Mouse (Mus musculus): Measurements from ENCODE around the gene Snai3. TPM values are rescaled to one million over a fixed set of nuclear protein-coding genes. Genes with fewer than 3 reads are reported as not detected.

Gene Snai3
- total RNA-seq, 1 experiment from 2014 or later, result not detected

GRCm38 (mm10) chr8:122459218-122459900 is 1.2 kb downstream of the Snai3 start:
- no peak for DNase-seq

DNA sequence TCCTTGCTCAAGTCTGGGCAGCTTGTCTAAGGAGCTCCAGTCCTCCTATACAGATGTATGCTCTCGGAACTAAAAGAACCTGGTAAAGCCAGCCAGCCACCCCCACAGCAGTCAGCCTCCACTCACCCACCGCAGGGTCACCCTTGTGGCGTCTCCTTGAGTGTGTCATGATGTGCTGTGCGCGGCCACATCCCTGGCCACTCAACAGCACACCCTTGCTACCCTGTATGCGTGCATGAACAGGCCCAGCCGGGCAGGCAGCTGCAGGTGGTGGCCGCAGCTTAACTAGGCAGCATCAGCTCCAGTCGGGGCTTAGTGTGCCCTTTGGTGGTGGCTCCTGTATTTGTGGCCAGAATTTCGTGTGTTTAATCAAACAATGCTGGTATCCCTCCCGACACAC is 3.4 kb downstream of the Snai3 start:
- DNase-seq, result no peak

GRCm38 (mm10) chr8:122454409-122454808 is 6.1 kb downstream of the Snai3 start:
- no peak for DNase-seq

DNA sequence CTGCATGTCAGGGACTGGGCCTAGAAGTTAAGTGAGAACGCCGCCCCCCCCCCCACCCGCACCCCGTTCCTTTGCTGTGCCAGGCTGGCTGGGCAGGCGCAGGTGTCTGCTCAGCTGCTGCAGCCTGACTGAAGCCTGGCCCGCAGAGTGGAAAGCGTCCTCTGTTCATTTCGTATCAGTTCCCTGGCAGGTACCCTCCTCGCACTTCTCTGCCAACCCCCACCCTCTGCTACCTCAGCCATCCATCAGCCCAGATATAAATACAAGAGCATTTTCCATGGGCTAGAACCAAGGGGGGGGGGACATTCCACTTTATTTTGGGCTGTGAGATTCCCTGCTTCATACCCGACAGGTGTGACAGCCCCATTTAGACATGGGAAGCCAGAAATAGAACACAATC is 8.4 kb downstream of the Snai3 start:
- no peak for DNase-seq

GRCm38 (mm10) chr8:122451161-122451703 is 9.3 kb downstream of the Snai3 start:
- no peak for DNase-seq

DNA sequence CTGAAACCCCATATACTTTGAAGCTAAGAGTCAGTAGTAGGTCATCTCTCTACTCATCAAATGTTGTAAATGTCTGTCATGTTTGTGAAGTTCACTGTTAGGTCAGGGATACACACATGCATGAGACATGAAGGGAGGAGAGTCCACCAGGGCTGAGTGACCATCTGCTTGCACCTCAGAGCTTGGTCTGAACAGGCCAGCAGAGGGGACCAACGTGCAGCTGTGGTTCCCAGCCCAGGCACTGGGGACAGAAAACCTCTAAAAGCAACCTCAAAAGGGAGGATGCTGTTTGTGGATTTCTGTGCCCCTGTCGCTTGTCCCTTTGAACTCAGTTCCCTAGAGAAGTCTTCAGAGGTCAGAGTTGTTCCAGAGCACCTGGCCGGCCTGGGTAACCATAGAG is 15.3 kb downstream of the Snai3 start:
- DNase-seq, result no peak

DNA sequence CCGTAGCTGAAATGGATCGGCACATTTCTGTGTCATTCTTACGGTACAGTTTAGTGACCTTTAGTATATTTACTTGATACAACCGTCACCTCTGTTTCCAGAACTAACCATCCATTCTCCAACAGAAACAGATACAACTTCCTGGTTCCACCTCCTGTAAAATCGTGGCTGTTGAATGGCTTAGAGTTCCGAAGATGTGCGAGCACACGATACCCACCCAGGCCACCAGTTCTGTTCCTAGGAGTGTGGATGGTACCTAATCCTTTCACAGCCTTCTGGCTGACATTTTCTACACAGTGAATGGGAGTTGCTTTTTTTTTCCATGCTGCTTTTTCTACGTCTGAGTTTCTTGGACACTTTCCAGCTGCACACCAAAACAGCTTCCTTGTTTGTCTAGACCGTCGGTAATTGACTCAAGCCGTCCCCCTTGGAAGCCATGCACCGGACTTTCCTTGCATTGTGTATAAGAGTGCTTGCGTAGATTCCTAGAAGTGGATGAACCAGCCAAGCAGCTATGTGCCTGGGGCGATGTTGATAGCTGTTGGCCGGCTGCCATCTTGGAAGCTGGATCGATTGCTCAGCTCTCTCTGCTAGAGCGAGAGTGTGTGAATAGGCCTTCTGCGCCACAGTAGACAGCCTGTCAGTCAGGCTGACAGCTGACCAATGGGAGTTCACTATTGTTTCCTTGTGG is 16.3 kb downstream of the Snai3 start:
- DNase-seq, result peak; percentile 87

- DNase-seq, result peak; percentile 98
Observed at GRCm38 (mm10) chr8:122443262-122444006, 17.1 kb downstream of the Snai3 start, which contains the start of gene Mvd. TSS of gene Mvd (minus strand) at chr8:122443422.

- DNase-seq, result no peak
Observed at GRCm38 (mm10) chr8:122442781-122443180, 17.8 kb downstream of the Snai3 start.

- no peak for DNase-seq
Observed at GRCm38 (mm10) chr8:122442356-122442755, 18.2 kb downstream of the Snai3 start.

DNA sequence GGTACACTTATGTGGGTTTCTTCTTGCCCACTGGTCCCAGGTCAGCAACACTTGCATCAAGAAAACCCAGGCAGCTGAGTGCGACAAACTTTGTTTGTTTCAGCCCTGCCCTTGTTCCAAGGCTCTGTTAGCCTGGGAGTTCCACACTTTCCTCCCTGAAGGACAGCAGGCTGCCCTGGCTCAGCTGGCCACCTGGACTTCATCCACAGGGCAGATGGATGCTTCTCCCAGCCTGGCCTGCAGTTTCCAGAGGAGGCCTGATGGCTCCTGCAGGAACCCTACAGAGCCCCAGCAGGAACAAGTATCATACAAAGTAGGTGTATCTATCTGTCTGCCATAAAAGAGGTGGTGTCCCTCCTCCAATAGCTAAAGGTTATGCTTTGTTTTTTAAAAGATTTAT is 19.2 kb downstream of the Snai3 start:
- DNase-seq, result no peak

GRCm38 (mm10) chr8:122439336-122439735 is 21.2 kb downstream of the Snai3 start:
- DNase-seq, result no peak

- DNase-seq, result no peak
Observed at GRCm38 (mm10) chr8:122437708-122438331, 22.7 kb downstream of the Snai3 start.

DNA sequence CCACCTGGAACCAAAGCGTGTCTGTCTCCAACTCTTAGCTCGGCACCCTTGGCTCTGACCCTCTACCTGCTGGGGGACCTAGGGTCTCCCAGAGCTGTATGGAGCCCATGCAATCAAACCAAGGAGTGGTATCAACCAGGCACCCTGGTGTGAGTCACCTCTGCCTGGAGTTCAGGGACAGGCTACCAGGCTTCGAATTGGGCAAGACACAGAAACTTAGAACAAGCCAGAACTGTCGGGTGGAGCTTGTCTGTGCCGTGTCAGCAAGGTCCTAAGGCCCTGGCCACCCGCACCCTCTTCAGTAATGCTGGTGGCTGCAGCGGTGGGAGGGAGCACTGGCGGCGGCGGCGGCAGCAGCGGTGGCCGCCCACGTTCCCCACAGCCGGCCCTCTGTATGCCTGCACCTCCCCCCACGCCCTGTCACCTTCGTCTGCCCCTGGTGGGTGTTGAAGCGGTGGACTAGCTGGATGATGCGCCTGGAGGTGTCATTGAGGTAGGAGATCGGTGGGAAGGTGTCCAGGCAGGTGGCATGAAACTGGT is 23.9 kb downstream of the Snai3 start:
- DNase-seq, result no peak

GRCm38 (mm10) chr8:122436146-122436545 is 24.4 kb downstream of the Snai3 start:
- no peak for DNase-seq

DNA sequence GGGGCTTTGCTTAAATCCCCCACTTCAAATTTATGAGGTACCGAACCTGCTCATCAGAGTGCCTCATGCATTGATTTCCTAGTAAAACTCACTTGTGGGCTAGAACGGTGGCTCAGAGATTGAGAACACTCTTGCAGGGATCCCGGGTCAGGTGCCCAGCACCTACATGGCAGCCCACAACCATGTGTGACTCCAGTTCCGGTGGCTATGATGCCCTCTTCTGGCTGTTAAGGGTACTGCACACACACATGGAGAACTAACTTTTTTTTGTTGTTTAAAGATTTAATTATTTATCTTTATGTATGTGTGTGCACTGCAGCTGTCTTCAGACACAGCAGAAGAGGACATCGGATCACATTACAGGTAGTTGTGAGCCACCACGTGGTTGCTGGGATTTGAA is 25.2 kb downstream of the Snai3 start:
- DNase-seq, result no peak

GRCm38 (mm10) chr8:122433269-122433905 is 27.1 kb downstream of the Snai3 start:
- DNase-seq, result no peak

DNA sequence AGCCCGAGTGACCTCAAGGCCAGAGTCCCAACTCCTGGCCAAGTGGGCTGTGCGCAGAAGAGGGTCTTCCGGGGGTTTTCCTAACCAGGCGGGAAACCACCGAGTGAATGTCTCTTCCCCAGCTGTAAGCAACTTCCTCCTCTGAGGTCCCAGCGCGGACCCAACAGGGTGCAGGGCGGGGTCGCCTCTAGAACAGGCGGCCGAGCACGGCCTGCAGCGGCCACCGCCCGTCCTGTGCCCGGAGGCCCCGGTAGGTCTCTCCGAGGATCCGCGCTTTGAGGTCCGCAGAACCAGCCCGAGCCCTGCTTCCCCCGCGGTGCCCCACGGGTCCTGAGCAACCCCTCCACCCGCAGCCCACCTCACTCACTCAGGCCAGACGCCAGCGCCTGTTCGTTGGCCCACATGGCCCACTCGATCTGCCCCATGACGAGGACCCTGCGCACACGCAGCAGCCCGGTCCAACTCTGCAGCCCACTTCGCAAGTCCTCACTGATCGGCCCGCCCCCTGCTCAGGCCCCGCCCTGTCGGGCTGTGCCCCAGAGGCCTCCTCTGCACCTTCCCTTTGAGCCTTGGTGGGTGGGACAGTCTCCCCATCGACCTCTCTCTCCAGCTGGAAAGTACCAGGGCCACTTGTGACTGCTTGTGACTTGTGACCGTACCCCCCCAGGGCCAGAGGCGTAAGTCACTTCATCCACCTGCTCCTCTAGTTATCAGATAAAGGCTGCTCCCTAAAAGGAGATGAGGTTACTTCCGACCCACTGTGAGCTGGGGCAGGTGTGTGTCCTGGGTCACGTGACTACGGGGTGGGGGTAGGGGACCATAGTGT is 27.9 kb downstream of the Snai3 start, which contains the start of gene Cyba:
Gene Cyba (minus strand): TSS at position 488 of the 826 bp plus-strand sequence.
- DNase-seq, result peak; percentile 61

DNA sequence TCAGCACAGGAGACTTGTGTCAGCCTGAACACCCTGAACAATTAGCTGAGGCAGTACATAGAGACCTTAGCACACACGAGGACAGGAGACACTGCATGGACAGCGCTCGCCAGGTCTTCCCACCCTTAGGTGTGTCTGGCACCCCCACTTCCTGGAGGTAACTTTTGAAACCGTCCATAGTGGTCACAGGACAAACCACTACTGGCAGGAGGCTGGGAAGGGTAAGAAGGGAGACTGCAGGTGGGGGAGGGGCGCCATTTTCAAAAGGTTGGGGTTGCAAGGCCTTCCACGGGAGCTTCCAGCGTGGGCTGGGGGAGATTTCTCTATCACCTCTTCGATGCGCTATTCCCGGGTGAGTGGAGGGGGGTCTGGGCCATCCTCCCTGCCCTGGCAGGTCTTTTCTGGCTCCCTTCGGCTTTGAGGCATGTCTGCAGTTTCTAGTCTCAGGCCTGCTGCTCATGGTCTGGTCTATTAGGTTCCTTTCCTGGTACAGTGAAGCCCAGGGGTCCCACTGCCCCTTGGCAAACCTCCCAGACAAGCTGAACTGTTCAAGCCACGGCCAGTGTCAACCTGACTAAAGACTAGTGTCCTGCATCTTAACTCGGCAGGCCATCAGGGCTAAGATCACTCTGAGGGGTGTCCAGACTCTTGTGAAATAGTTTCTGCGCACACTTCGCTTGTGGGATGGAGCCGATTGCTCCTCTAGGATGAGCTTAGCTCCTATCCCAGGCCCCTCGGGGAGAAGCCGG is 28.7 kb downstream of the Snai3 start:
- peak; percentile 23 for DNase-seq

DNA sequence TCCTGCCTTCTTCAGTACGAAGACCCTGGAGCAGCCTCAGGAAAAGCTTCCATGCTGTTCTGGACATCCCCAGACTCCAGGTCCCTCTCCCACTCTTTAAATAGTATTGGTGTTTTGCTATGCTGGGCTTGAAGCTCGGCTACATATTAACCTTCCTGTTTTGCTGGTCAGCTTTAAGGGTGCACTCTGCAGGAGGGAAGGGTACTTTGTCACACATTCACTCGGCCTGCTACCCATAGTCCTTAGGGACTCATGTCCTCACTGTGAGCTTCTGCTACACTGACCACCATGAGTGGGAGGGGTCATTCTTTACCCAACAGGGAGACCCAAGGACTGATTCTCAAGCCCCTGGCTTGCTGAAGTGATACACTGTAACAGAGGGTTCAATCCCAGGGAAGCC is 29.9 kb downstream of the Snai3 start:
- DNase-seq, result no peak

All from adrenal gland, postnatal 25 days (tissue).